Mouse (Mus musculus) lung, adult 10 weeks (tissue): Measurements from ENCODE around the gene Clcnkb. TPM values are rescaled to one million over a fixed set of nuclear protein-coding genes. Genes with fewer than 3 reads are reported as not detected.

Source experiments
- polyA plus RNA-seq: library from polyadenylated mRNA; stranded (reverse); fragments of 350-450 nt; fragmentation: Illumina TruSeq; extraction: RNeasy Lipid Tissue Mini Kit (QIAGEN cat#74804); gene quantifications from one replicate; pipeline ENCODE4 v1.2.3, GENCODE M21; 2014; ENCODE audit warnings: low read depth, low replicate concordance; ENCODE audit not compliant: insufficient read depth

The Clcnkb gene
- not detected for polyA plus RNA-seq

DNA sequence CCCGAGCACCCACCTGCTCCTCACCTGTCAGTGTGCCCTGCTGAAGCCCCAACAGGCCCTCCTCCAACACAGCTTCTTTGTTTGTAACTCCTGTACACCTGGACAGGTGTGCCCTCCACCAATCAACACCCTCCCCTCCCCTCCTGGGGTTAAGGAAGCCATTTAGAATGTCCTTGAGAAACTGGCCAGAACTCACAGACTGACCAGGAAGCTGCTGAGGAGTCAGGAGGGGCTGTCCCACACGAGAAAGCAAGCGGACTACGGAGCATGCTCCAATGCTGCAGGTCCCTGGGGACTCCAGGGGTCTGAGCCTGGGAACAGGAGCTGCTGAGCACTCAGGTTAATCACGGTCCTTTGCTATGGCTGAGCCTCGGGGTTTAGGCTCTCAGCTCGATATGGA, at the start of gene Clcnkb:
TSS of gene Clcnkb (minus strand) at position 91 of the 400 bp plus-strand sequence.

DNA sequence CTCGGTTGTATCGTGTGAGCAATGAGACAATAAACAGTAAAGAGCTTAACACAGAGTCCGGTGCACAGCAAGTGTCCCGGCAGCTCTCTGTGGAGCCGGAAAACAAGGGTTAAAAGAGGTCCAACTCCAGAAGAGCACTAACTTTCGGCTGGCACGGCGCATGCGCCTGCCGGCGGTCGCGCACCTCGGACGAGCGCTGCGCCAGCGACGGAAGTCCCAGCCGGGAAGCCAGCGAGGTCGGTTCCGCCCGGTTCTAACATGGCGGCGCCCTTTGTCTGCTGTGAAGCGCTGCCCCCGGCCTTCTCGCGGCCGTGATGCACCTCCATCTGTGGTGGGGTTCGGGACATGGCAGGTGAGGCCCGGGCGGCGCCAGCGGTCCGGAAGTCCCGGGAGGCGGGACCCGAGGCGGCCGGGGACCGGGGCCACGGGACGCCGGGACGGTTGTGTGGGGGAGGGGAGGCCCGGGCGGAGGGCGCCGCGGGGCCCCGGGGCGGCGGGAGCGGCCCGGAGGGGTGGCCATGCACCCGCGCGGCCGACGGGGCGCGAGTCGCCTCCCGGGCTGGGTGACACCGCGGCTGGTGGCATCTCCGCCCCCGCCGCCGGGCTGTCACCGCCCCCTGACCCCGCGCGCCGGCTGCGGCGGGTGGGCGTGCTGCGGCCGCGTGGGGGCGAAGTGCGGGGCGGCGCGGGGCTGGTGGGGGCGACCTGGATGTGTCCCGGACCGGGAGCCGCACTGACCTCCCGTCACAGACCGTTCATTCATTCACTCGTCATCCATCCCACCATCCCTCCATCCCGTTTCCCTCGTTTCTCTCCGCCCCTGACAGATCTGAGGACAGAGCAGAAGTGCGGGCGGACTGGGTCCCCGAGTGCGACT, 28.9 kb upstream of the Clcnkb start, which contains the start of gene Zbtb17:
TSS of gene Zbtb17 (plus strand) at position 204 of the 877 bp plus-strand sequence.

DNA sequence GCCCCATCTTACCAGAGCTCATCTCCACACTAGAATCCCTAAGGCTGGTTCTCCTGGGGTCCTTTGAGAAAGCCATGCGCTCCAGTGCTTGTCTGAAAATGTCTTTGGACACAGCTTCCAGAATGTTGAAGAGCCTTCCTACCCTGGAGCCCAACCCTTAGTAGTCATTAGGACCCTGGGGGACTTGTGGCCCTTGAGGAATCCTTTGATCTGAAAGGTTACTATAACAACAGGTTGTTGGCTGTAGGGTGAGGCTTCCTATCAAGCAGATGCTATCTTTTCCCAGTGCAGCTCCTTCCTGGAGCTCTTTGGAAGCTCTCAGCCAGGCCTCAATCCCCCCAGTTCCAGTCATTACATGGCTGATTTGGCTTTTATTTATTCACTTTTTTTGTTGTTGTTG, 20.2 kb upstream of the Clcnkb start, which contains the start of gene Srarp:
TSS of gene Srarp (minus strand) at position 132 of the 400 bp plus-strand sequence.

DNA sequence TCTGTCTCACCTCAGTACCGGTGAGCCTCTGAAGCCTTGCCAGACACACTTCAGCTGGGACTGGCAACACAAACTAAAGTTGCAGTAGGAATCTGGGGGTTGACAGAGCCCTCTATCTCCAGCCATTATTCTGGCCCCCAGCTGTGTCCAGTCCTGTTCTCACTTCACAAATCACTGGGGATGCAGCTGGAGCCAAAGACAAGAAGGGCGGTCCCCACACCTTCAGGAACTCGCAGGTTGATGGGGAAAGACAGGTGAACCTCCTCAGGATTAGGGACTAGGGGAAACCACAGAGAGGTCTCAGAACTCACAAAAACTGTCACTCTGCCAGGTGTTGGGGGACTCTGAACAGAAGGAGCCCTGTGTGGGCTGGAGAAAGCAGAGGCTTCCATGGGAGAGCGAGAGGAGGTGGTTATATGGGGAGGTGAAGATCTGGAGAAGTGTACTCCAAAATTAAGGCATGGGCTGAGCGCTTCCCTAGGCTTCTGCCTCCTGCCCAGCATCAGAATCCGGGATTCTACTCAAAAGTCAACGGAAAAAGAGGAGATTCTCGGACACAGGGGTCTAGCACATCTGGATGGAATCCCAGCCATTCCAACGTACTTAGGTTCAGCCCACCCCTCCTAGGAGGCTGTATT, 4.5 kb upstream of the Clcnkb start, which contains the start of gene Hspb7:
TSS of gene Hspb7 (plus strand) at position 588 of the 638 bp plus-strand sequence.

DNA sequence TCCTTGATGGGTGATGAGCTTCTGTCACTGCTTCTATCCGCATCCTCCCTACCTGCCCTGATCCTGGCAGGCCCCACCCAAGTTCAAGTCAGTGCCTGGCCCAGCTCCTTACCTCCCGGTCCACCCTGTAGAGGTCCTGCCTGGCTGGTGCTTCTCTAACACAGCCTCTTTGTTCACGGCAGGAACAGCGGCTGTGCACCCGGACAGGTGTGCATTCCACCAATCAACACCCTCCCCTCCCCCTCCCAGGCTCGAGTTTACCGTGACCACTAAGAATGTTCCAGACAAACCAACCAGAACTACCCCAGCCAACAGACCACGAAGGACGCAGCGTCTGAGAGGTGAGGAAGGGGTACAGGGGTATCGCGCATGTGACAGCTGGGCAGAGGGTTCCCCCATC, 17.3 kb downstream of the Clcnkb start, which contains the start of gene Clcnka:
TSS of gene Clcnka (minus strand) at position 180 of the 400 bp plus-strand sequence.

DNA sequence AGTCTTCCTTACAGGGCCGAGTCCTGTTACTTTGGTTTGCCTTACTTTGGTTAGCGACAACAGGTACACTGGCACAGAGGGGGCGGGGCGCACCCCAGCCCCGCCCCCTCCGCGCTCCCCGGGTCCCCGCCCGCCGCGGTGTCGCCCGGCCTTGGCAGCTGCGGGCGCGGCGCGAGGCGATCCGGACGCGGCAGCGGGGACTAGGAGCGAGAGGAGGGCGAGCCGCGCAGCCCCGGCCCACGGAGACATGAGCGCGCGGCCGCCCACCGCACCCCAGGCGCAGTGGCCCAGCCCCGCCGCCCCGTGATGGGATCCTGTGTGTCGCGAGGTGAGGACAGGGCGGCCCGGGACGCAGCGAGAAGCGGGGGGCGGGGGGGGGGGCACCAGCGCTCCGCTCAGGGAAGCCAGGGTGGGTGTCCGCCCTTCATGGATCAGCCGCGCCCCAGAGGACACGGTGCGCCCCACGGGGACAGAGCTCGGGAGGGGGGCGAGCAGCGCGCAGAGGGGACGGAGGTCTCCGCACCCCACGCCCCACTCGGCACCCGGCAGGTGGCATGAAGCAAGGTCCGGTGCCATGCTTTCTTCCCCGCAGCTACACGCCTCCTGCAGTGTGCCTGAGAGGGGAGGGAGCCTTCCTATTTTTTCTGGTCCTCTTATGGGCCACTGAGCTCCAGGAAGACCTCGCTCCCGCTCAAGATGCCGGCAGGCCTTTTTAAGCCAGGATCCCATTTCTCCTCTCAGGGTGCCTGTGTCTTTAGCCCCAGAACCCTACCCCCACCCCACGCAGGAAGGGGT, 47.6 kb downstream of the Clcnkb start, which contains the start of gene Fam131c:
TSS of gene Fam131c (plus strand) at position 224 of the 795 bp plus-strand sequence.

Other genes with a start within 250 kb of the Clcnkb start
- 0.23 TPM for gene Rsg1, start 202.1 kb downstream of the Clcnkb start, polyA plus RNA-seq
- gene Arhgef19, start 176.5 kb downstream of the Clcnkb start, polyA plus RNA-seq: 5.1 TPM
- gene Epha2, start 114.8 kb downstream of the Clcnkb start, polyA plus RNA-seq: 17.4 TPM
- gene Fam131c, start 47.8 kb downstream of the Clcnkb start, polyA plus RNA-seq: 0.87 TPM
- gene Clcnka, start 17.3 kb downstream of the Clcnkb start, polyA plus RNA-seq: not detected
- 11.0 TPM for gene Hspb7, start 4.8 kb upstream of the Clcnkb start, polyA plus RNA-seq
- gene Srarp, start 20.1 kb upstream of the Clcnkb start, polyA plus RNA-seq: not detected
- 12.2 TPM for gene Zbtb17, start 28.6 kb upstream of the Clcnkb start, polyA plus RNA-seq
- 2.8 TPM for gene Spen, start 122.6 kb upstream of the Clcnkb start, polyA plus RNA-seq
- 19.7 TPM for gene Fblim1, start 190.1 kb upstream of the Clcnkb start, polyA plus RNA-seq
- gene Tmem82, start 202.6 kb upstream of the Clcnkb start, polyA plus RNA-seq: 1.9 TPM
- gene Slc25a34, start 207.8 kb upstream of the Clcnkb start, polyA plus RNA-seq: 2.5 TPM
- gene Plekhm2, start 248.9 kb upstream of the Clcnkb start, polyA plus RNA-seq: 10.9 TPM